ENCODE assay signal across 21 mouse cellular contexts in genomic region chr4:141184426-141184825, GRCm38 (mm10). TPM values are rescaled to one million over a fixed set of nuclear protein-coding genes. Genes with fewer than 3 reads are reported as not detected.
"Had no signal": no experiment of that assay in that cellular context is flagged by ENCODE, and none has a peak within 500 bp of the region (broad histone marks: within the 10 kb centered on the region; RNA-seq: fewer than 3 reads in every experiment).

No protein-coding gene starts in this region.

- H3K27me3 ChIP-seq: heart, embryonic 12.5 days; hindbrain, embryonic 12.5 days; intestine, embryonic 15.5 days; limb, embryonic 12.5 days; liver, embryonic 13.5 days; liver, embryonic 15.5 days had no signal

- H3K4me3 ChIP-seq: gastrocnemius, adult 2 months; heart, embryonic 10.5 days; heart, embryonic 12.5 days; hindbrain, embryonic 10.5 days; hindbrain, embryonic 12.5 days; intestine, embryonic 15.5 days; layer of hippocampus, adult 2 months; left cerebral cortex, adult 2 months; limb, embryonic 10.5 days; limb, embryonic 12.5 days; liver, embryonic 13.5 days; liver, embryonic 15.5 days had no signal

- H3K27ac ChIP-seq: gastrocnemius, adult 2 months; heart, embryonic 10.5 days; hindbrain, embryonic 10.5 days; hindbrain, embryonic 12.5 days; hindbrain, embryonic 14.5 days; intestine, embryonic 15.5 days; layer of hippocampus, adult 2 months; left cerebral cortex, adult 2 months; limb, embryonic 10.5 days; limb, embryonic 12.5 days; liver, embryonic 13.5 days; liver, embryonic 15.5 days had no signal

- DNase-seq: gastrocnemius, adult 2 months; gastrocnemius, postnatal 10 days; gastrocnemius, postnatal 25 days; heart, adult 18-20 months; heart, postnatal 10 days; heart, postnatal 4 days; kidney, postnatal 10 days; liver; liver, embryonic 13.5 days had no signal

RNA-seq across cellular contexts. Expression of gene Arhgef19, which starts 54.9 kb away (rescaled TPM):
- polyA plus RNA-seq: inflammation-experienced regulatory T-cells, adult 6 months had no signal
